Mouse (Mus musculus) midbrain, embryonic 14.5 days (tissue): ENCODE measurements around the gene Rbms3. TPM values are rescaled to one million over a fixed set of nuclear protein-coding genes. Genes with fewer than 3 reads are reported as not detected.

Experiments used
- ATAC-seq: fragments of 200-750 bp; cut with Nextera tagmentation; 2 replicates; pipeline ENCODE4 v1.8.0; 2017; ENCODE audit warnings: moderate number of reproducible peaks, moderate library complexity; ENCODE audit not compliant: low FRiP score, low TSS enrichment
- DNase-seq: peaks from one replicate; pipeline ENCODE4 v3.0.0-alpha.2; 2015
- H3K27ac ChIP-seq: fragments of 300-500 bp; sonication (generic); replicated peaks from 2 replicates; pipeline ENCODE4 v1.5.1; 2014; ENCODE audit warnings: mild to moderate bottlenecking, low read depth, low read length, moderate library complexity
- H3K27me3 ChIP-seq: fragments of 300-500 bp; sonication (generic); 2 replicates; pipeline ENCODE4 v1.6.1; 2014; ENCODE audit warnings: low read length, control low read depth, mixed read lengths; ENCODE audit not compliant: control insufficient read depth, insufficient read depth
- H3K36me3 ChIP-seq: fragments of 300-500 bp; sonication (generic); 2 replicates; pipeline ENCODE4 v1.6.1; 2014; ENCODE audit warnings: low read length, control low read depth; ENCODE audit not compliant: control insufficient read depth, insufficient read depth
- H3K4me1 ChIP-seq: fragments of 300-500 bp; sonication (generic); 2 replicates; pipeline ENCODE4 v1.6.1; 2014; ENCODE audit warnings: mild to moderate bottlenecking, antibody characterized with exemption, low read length, control low read depth; ENCODE audit not compliant: control insufficient read depth, insufficient read depth
- H3K4me2 ChIP-seq: fragments of 300-500 bp; sonication (generic); 2 replicates; pipeline ENCODE4 v1.6.1; 2014; ENCODE audit warnings: mild to moderate bottlenecking, low read length, moderate library complexity
- H3K4me3 ChIP-seq: fragments of 300-500 bp; sonication (generic); replicated peaks from 2 replicates; pipeline ENCODE4 v1.5.1; 2014; ENCODE audit warnings: low read depth, low read length
- H3K9ac ChIP-seq: fragments of 300-500 bp; sonication (generic); replicated peaks from 2 replicates; pipeline ENCODE4 v1.6.1; 2014; ENCODE audit warnings: mild to moderate bottlenecking, low read length, moderate library complexity
- H3K9me3 ChIP-seq: fragments of 300-500 bp; sonication (generic); 2 replicates; pipeline ENCODE4 v1.6.1; 2016; ENCODE audit warnings: low read length, control low read depth, mixed read lengths; ENCODE audit not compliant: control insufficient read depth
- WGBS: fragments of 180-500 bp; shearing (Covaris S2); extraction: QIAGEN DNeasy Blood & Tissue Kit; methylation state at CpG from one replicate; pipeline ENCODE4 v1.1.7; 2014; 5-methylcytosine and 5-hydroxymethylcytosine counted together
- polyA plus RNA-seq: library from polyadenylated mRNA; unstranded; fragments of >200 nt; fragmentation: Nextera tagmentation; extraction: Ambion mirVana; gene quantifications from 2 replicates; pipeline ENCODE4 v1.2.1, GENCODE M21; 2014

Rbms3 gene
- polyA plus RNA-seq, 1 experiment from 2014 or later: 58.4 TPM

- Histone ChIP-seq H3K4me3 (no peak overlapping the region), H3K4me2 (no peak overlapping the region), H3K9ac (no peak overlapping the region), H3K9me3 (no peaks in the 10 kb centered on the region), H3K4me1 (no peaks in the 10 kb centered on the region), H3K27me3 (no peaks in the 10 kb centered on the region), H3K27ac (no peak overlapping the region), H3K36me3 (no peaks in the 10 kb centered on the region)
- DNase-seq (no peak), ATAC-seq (no peak)
- 82% methylated on average over 4 of the region's 4 CpGs for WGBS
Measured at GRCm38 (mm10) chr9:116649955-116650354, 979.8 kb downstream of the Rbms3 start.

DNA sequence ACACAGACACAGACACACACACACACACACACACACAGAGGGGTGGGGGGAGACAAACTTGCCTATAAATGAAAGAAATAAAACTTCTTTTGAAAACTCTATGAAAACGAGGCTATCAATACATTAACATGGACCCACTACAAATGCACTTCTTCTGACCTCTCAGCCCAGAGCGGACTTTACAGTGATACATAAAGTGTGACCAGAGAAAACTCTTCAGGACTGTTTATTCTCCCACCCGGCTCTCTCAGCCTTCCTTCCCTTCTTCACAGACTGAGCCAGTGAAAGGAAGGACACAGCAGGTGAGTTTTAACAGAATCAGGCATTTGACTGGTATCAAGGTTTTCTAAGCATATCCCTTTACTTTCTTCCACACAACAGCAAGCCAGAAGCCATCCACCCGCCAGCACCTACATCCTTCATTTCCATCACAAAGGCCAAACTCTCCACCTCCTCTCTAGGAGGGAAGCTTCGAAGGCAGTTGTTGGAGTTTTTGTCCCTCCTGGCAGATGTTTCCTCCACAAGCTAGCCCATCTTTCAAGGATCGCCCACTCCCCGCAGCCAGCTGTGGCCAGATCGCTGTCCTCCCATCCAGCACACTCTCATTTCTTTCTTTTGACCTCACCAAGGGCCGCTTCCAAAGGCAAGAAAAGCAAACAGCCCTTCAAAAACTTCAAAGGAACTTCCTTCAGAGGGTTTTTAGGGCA, 980.5 kb downstream of the Rbms3 start:
- Histone ChIP-seq H3K27ac (no peak overlapping the region), H3K4me2 (no peak overlapping the region), H3K36me3 (no peaks in the 10 kb centered on the region), H3K4me1 (no peaks in the 10 kb centered on the region), H3K9ac (no peak overlapping the region), H3K4me3 (no peak overlapping the region), H3K27me3 (no peaks in the 10 kb centered on the region), H3K9me3 (no peaks in the 10 kb centered on the region)
- 16% methylated on average over 9 of the region's 9 CpGs for WGBS
- ATAC-seq (no peak), DNase-seq (no peak)

- H3K27ac ChIP-seq: no peak overlapping the region
- ATAC-seq: no peak
Measured at GRCm38 (mm10) chr9:116644616-116645015, 985.1 kb downstream of the Rbms3 start.

DNA sequence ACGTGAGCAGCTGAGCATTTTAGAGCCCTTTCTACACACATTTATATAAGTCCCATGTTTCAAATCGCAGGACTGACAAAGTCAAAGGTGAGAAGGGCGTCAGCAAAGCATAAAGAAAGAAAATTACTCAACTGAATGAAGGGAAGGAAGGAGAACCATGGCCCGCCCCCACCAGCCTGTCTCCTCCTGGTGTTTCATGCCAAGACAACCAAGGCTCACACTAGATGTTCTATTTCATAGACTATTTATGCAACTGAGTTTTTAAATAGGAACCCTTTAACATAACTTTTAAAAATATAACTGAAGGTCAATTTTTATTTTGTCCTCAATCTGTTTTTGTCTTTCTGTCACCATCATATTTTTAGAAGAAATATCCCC, 989.4 kb downstream of the Rbms3 start:
- Histone ChIP-seq H3K9ac (no peak overlapping the region), H3K4me3 (no peak overlapping the region), H3K4me2 (no peak overlapping the region), H3K4me1 (no peaks in the 10 kb centered on the region), H3K27me3 (no peaks in the 10 kb centered on the region), H3K9me3 (no peaks in the 10 kb centered on the region; the same call in 1 of the 2 replicates), H3K36me3 (no peaks in the 10 kb centered on the region), H3K27ac (no peak overlapping the region)
- ATAC-seq (no peak), DNase-seq (no peak)
- 72% methylated on average over 4 of the region's 4 CpGs for whole genome bisulfite sequencing

More at GRCm38 (mm10) chr9:116644616-116645015, 985.1 kb downstream of the Rbms3 start:
- no peak overlapping the region for H3K4me3 ChIP-seq
- H3K9me3 ChIP-seq: no peaks in the 10 kb centered on the region; the same call in 1 of the 2 replicates
- H3K4me2 ChIP-seq: no peak overlapping the region
- no peaks in the 10 kb centered on the region for H3K4me1 ChIP-seq
- no peaks in the 10 kb centered on the region for H3K36me3 ChIP-seq
- H3K27me3 ChIP-seq: no peaks in the 10 kb centered on the region
- DNase-seq: no peak
- H3K9ac ChIP-seq: no peak overlapping the region
- 49% methylated on average over 8 of the region's 8 CpGs for WGBS

- H3K4me1 ChIP-seq: no peaks in the 10 kb centered on the region
- no peaks in the 10 kb centered on the region for H3K36me3 ChIP-seq
- ATAC-seq (no peak), DNase-seq (no peak)
- no peak overlapping the region for H3K4me2 ChIP-seq
- H3K9ac ChIP-seq: no peak overlapping the region
- no peaks in the 10 kb centered on the region; the same call in 1 of the 2 replicates for H3K9me3 ChIP-seq
- 67% methylated on average over 8 of the region's 8 CpGs for WGBS
- no peaks in the 10 kb centered on the region for H3K27me3 ChIP-seq
- no peak overlapping the region for H3K4me3 ChIP-seq
- H3K27ac ChIP-seq: no peak overlapping the region
Measured at GRCm38 (mm10) chr9:116639597-116640301, 990.0 kb downstream of the Rbms3 start.

DNA sequence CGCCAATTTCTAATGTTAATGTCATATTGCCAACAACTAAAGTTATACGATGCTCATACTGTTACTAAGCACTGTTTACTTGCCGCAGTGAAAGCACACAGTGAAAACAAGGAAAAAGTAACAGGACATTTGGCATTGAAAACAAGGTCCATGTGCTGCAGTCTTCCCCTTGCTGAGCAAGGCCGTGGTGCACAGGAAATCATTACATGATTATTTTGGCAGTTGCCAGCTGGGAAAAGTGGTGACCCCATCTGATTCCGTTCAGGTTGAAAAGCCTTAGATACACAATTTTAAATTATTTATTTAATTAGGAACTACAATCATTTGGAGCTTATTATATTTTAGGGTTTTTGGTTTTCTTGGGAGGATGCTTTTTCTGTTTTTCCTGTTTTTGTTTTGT, 995.9 kb downstream of the Rbms3 start:
- Histone ChIP-seq H3K4me1 (no peaks in the 10 kb centered on the region), H3K27me3 (no peaks in the 10 kb centered on the region), H3K9ac (no peak overlapping the region), H3K27ac (no peak overlapping the region), H3K4me3 (no peak overlapping the region), H3K36me3 (no peaks in the 10 kb centered on the region), H3K9me3 (no peaks in the 10 kb centered on the region), H3K4me2 (no peak overlapping the region)
- 86% methylated on average over 5 of the region's 5 CpGs for WGBS
- DNase-seq: no peak
- ATAC-seq: no peak

DNA sequence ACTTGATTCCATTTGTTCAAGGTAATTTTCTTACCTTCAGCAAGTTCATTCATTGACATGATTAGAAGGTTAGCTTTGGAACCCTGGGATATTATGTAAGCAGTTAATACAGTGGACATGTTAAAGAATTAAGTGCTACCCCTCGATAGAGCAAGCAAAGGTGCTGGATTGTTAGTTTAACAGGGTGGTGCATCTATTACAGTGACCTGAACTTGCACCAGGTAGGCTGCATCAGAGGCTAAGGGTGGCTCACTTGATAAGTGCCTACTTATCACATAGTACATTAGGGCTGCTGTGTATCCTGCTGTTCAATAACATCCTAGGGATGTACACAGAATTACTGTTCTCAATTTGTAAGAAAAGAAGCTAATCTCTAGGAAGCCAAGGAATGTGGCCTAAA, 996.6 kb downstream of the Rbms3 start:
- H3K36me3 ChIP-seq: no peaks in the 10 kb centered on the region
- H3K4me3 ChIP-seq: no peak overlapping the region
- H3K4me2 ChIP-seq: no peak overlapping the region
- H3K4me1 ChIP-seq: no peaks in the 10 kb centered on the region
- H3K9me3 ChIP-seq: no peaks in the 10 kb centered on the region
- WGBS: 95% methylated on average over 1 of the region's 1 CpGs
- ATAC-seq (no peak), DNase-seq (no peak)
- no peak overlapping the region for H3K9ac ChIP-seq
- H3K27me3 ChIP-seq: no peaks in the 10 kb centered on the region
- H3K27ac ChIP-seq: no peak overlapping the region

GRCm38 (mm10) chr9:116631816-116632215, 997.9 kb downstream of the Rbms3 start:
- Histone ChIP-seq H3K9me3 (no peaks in the 10 kb centered on the region), H3K4me2 (no peak overlapping the region), H3K4me3 (no peak overlapping the region), H3K27me3 (no peaks in the 10 kb centered on the region), H3K9ac (no peak overlapping the region), H3K4me1 (no peaks in the 10 kb centered on the region), H3K36me3 (no peaks in the 10 kb centered on the region), H3K27ac (no peak overlapping the region)
- no peak for ATAC-seq
- no peak for DNase-seq
- WGBS: 92% methylated on average over 1 of the region's 1 CpGs

GRCm38 (mm10) chr9:116630805-116631204, 998.9 kb downstream of the Rbms3 start:
- Histone ChIP-seq H3K36me3 (no peaks in the 10 kb centered on the region), H3K9me3 (no peaks in the 10 kb centered on the region), H3K4me3 (no peak overlapping the region), H3K4me1 (no peaks in the 10 kb centered on the region), H3K9ac (no peak overlapping the region), H3K27me3 (no peaks in the 10 kb centered on the region), H3K27ac (no peak overlapping the region), H3K4me2 (no peak overlapping the region)
- ATAC-seq: no peak
- DNase-seq: no peak
- 89% methylated on average over 10 of the region's 10 CpGs for WGBS
